10 mouse cellular contexts compared by ENCODE assay signal in the genomic region with DNA sequence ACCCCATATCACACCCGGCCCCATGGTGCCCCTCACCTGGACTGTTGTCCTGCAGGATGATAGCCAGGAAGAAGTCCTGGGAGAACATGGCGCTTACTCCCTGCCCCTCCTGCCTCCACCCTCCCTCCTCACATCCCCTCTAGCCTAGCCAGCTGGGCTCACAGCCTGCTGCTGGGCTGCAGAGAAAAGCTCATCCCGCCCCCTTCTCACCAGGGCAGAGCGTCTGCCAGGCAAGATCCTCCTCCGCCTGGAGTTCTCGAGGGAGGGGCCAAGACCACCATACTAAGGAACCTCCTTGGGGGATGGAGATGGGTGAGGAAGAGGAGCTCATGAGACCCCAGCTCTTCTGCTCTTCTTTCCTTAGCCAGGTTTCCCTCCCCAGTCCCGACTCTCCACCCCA. TPM values are rescaled to one million over a fixed set of nuclear protein-coding genes. Genes with fewer than 3 reads are reported as not detected.
DNase-seq lines count a peak whose midpoint lies in the region; ATAC-seq and TF ChIP-seq lines count a peak whose summit lies in the region.
"Had no signal": no experiment of that assay in that cellular context is flagged by ENCODE, and none has a peak within 500 bp of the region (broad histone marks: within the 10 kb centered on the region; RNA-seq: fewer than 3 reads in every experiment).

No protein-coding gene starts in this region.

- no peak for DNase-seq in lung, postnatal 0 days (ENCODE audit: low spot score)
- no peak for DNase-seq in lung, adult 2 months
- DNase-seq in midbrain, embryonic 10.5 days (ENCODE audit: low spot score) = peak; percentile 23
- no peak for DNase-seq in stomach, postnatal 0 days (ENCODE audit: low spot score)
- DNase-seq in yolk sac, embryonic 10.5 days (ENCODE audit: low spot score) = no peak
- no peak for DNase-seq in ovary, postnatal 14 days (ENCODE audit: low spot score)
- DNase-seq in thymus, adult 18-20 months = no peak

- H3K36me3 ChIP-seq in lung, postnatal 0 days (ENCODE audit: insufficient read depth, low read length) = peaks cover 8% of the 10 kb centered on the region; the same call in 1 of the 2 replicates
- peaks cover 49% of the 10 kb centered on the region for H3K36me3 ChIP-seq in forebrain, embryonic 15.5 days
- H3K36me3 ChIP-seq in midbrain, embryonic 10.5 days = peaks cover 59% of the 10 kb centered on the region
- H3K36me3 ChIP-seq in stomach, postnatal 0 days (ENCODE audit: control insufficient read depth, insufficient read depth, low read length) = no peaks in the 10 kb centered on the region

- no peak for TF ChIP-seq POLR2A in lung, adult 2 months (IDR thresholded peaks at IDR 0.05; ENCODE audit: borderline replicate concordance, extremely low read depth, low read depth, low read length)

- H3K4me3 ChIP-seq in lung, postnatal 0 days (ENCODE audit: low read depth, low read length) = no peak overlapping the region
- H3K4me3 ChIP-seq in lung, adult 2 months (replicated peaks; ENCODE audit: extremely low read depth, low read depth, low read length) = no peak overlapping the region
- peak overlapping the region; percentile 30 for H3K4me3 ChIP-seq in forebrain, embryonic 15.5 days
- H3K4me3 ChIP-seq in midbrain, embryonic 10.5 days = peak overlapping the region; percentile 40
- no peak overlapping the region for H3K4me3 ChIP-seq in stomach, postnatal 0 days (ENCODE audit: low read depth, low read length)
- H3K4me3 ChIP-seq: heart, embryonic 13.5 days; megakaryocyte, embryonic 14.5 days had no signal

- 39% methylated on average over 7 of the region's 7 CpGs for WGBS in lung, postnatal 0 days
- 53% methylated on average over 7 of the region's 7 CpGs for WGBS in lung, adult 2 months
- WGBS in forebrain, embryonic 15.5 days = 11% methylated on average over 7 of the region's 7 CpGs
- 8% methylated on average over 7 of the region's 7 CpGs for WGBS in midbrain, embryonic 10.5 days
- 24% methylated on average over 7 of the region's 7 CpGs for WGBS in stomach, postnatal 0 days

- H3K9ac ChIP-seq in lung, postnatal 0 days (replicated peaks; ENCODE audit: low read depth) = no peak overlapping the region
- peak overlapping the region; percentile 34 for H3K9ac ChIP-seq in forebrain, embryonic 15.5 days (replicated peaks)
- no peak overlapping the region for H3K9ac ChIP-seq in stomach, postnatal 0 days (ENCODE audit: low read length)
- H3K9ac ChIP-seq: heart, embryonic 13.5 days had no signal

- H3K9me3 ChIP-seq in lung, postnatal 0 days (ENCODE audit: low read length) = no peaks in the 10 kb centered on the region
- no peaks in the 10 kb centered on the region for H3K9me3 ChIP-seq in forebrain, embryonic 15.5 days
- H3K9me3 ChIP-seq in midbrain, embryonic 10.5 days (replicated peaks) = no peaks in the 10 kb centered on the region
- H3K9me3 ChIP-seq in stomach, postnatal 0 days (ENCODE audit: control insufficient read depth, low read length) = no peaks in the 10 kb centered on the region
- H3K9me3 ChIP-seq: heart, embryonic 13.5 days; megakaryocyte, embryonic 14.5 days had no signal

- TF ChIP-seq CTCF in lung, postnatal 0 days (IDR thresholded peaks at IDR 0.05) = no peak
- no peak for TF ChIP-seq CTCF in lung, adult 2 months (IDR thresholded peaks at IDR 0.05; ENCODE audit: insufficient read depth, low read length)
- TF ChIP-seq CTCF in stomach, postnatal 0 days (IDR thresholded peaks at IDR 0.05; ENCODE audit: low read depth) = no peak

- no peaks in the 10 kb centered on the region for H3K4me1 ChIP-seq in lung, postnatal 0 days (ENCODE audit: insufficient read depth, low read depth, low read length)
- peaks cover 7% of the 10 kb centered on the region for H3K4me1 ChIP-seq in lung, adult 2 months (ENCODE audit: control insufficient read depth, insufficient read depth, low read length)
- peaks cover 38% of the 10 kb centered on the region for H3K4me1 ChIP-seq in forebrain, embryonic 15.5 days
- H3K4me1 ChIP-seq in midbrain, embryonic 10.5 days = peaks cover 32% of the 10 kb centered on the region
- H3K4me1 ChIP-seq in stomach, postnatal 0 days (replicated peaks; ENCODE audit: control insufficient read depth, insufficient read depth) = no peaks in the 10 kb centered on the region

- TF ChIP-seq EP300 in lung, postnatal 0 days (IDR thresholded peaks at IDR 0.05) = no peak
- no peak for TF ChIP-seq EP300 in stomach, postnatal 0 days (optimal IDR thresholded peaks at IDR 0.05)

- H3K27ac ChIP-seq in lung, postnatal 0 days (ENCODE audit: low read length) = no peak overlapping the region
- peak overlapping the region; percentile 83 for H3K27ac ChIP-seq in forebrain, embryonic 15.5 days (replicated peaks)
- peak overlapping the region; percentile 77 for H3K27ac ChIP-seq in midbrain, embryonic 10.5 days (replicated peaks)
- H3K27ac ChIP-seq in stomach, postnatal 0 days (replicated peaks) = no peak overlapping the region
- H3K27ac ChIP-seq: heart, embryonic 13.5 days had no signal

- ATAC-seq in lung, postnatal 0 days = peak; percentile 10; the same call in 1 of the 2 replicates
- ATAC-seq in forebrain, embryonic 15.5 days (replicated peaks) = peak; percentile 65
- peak; percentile 38; the same call in 1 of the 2 replicates for ATAC-seq in stomach, postnatal 0 days (ENCODE audit: low FRiP score, low TSS enrichment)

- no peak overlapping the region for H3K4me2 ChIP-seq in lung, postnatal 0 days (replicated peaks; ENCODE audit: low read depth, low read length)
- H3K4me2 ChIP-seq in forebrain, embryonic 15.5 days (replicated peaks) = peak overlapping the region; percentile 45
- no peak overlapping the region for H3K4me2 ChIP-seq in stomach, postnatal 0 days (replicated peaks; ENCODE audit: low read depth)
- H3K4me2 ChIP-seq: heart, embryonic 13.5 days had no signal

- H3K27me3 ChIP-seq in lung, postnatal 0 days (replicated peaks; ENCODE audit: insufficient read depth, low read length) = no peaks in the 10 kb centered on the region
- H3K27me3 ChIP-seq in forebrain, embryonic 15.5 days = no peaks in the 10 kb centered on the region
- no peaks in the 10 kb centered on the region for H3K27me3 ChIP-seq in midbrain, embryonic 10.5 days (ENCODE audit: low read depth, poor library complexity, severe bottlenecking)
- H3K27me3 ChIP-seq in stomach, postnatal 0 days (ENCODE audit: control insufficient read depth, insufficient read depth, low read length) = no peaks in the 10 kb centered on the region
- H3K27me3 ChIP-seq: heart, embryonic 13.5 days had no signal

RNA-seq across cellular contexts. Expression of gene Apbb1, which starts 12.9 kb away (rescaled TPM):
- 71.2 and 77.6 TPM in 2 replicates for polyA plus RNA-seq in lung, postnatal 0 days (2015; fragmentation: Nextera tagmentation; extraction: Ambion mirVana)
- 185 and 193 TPM in 2 replicates for polyA plus RNA-seq in lung, adult 2 months (2012; rRNA removed)
- 249 and 255 TPM in 2 replicates for polyA plus RNA-seq in forebrain, embryonic 15.5 days (2015; fragmentation: Nextera tagmentation; extraction: Ambion mirVana)
- 112 and 134 TPM in 2 replicates for polyA plus RNA-seq in midbrain, embryonic 10.5 days (2016; fragmentation: Nextera tagmentation; extraction: Ambion mirVana)
- 16.6 and 18.5 TPM in 2 replicates for polyA plus RNA-seq in stomach, postnatal 0 days (2015; fragmentation: Nextera tagmentation; extraction: Ambion mirVana)

RNA-seq across cellular contexts. Expression of gene Smpd1, which starts 14.4 kb away (rescaled TPM):
- 57.1 and 57.5 TPM in 2 replicates for polyA plus RNA-seq in lung, postnatal 0 days (2015; fragmentation: Nextera tagmentation; extraction: Ambion mirVana)
- polyA plus RNA-seq in lung, adult 2 months (2012; rRNA removed) = 80.7 and 90.0 TPM in 2 replicates
- 65.5 and 69.8 TPM in 2 replicates for polyA plus RNA-seq in forebrain, embryonic 15.5 days (2015; fragmentation: Nextera tagmentation; extraction: Ambion mirVana)
- 34.2 and 41.7 TPM in 2 replicates for polyA plus RNA-seq in midbrain, embryonic 10.5 days (2016; fragmentation: Nextera tagmentation; extraction: Ambion mirVana)
- polyA plus RNA-seq in stomach, postnatal 0 days (2015; fragmentation: Nextera tagmentation; extraction: Ambion mirVana) = 79.7 and 91.0 TPM in 2 replicates

RNA-seq across cellular contexts. Expression of gene Hpx, which starts 31.4 kb away (rescaled TPM):
- 1.7 and 2.0 TPM in 2 replicates for polyA plus RNA-seq in lung, postnatal 0 days (2015; fragmentation: Nextera tagmentation; extraction: Ambion mirVana)
- 2.6 and 3.8 TPM in 2 replicates for polyA plus RNA-seq in lung, adult 2 months (2012; rRNA removed)
- 0.11 and 0.24 TPM in 2 replicates for polyA plus RNA-seq in forebrain, embryonic 15.5 days (2015; fragmentation: Nextera tagmentation; extraction: Ambion mirVana)
- 0.07 and 0.17 TPM in 2 replicates for polyA plus RNA-seq in midbrain, embryonic 10.5 days (2016; fragmentation: Nextera tagmentation; extraction: Ambion mirVana)
- 2.7 and 5.4 TPM in 2 replicates for polyA plus RNA-seq in stomach, postnatal 0 days (2015; fragmentation: Nextera tagmentation; extraction: Ambion mirVana)

Comparison
In these comparisons a context has a peak if more than half of its experiments do, and no peak if none do; other contexts are left out.
1. ATAC-seq: peak in every context shown above with its lines; median percentile 65 in forebrain, embryonic 15.5 days; 38 in stomach, postnatal 0 days; 10 in lung, postnatal 0 days.
2. H3K27ac ChIP-seq: peak in forebrain, embryonic 15.5 days (single experiment) and midbrain, embryonic 10.5 days (single experiment); none in lung, postnatal 0 days (single experiment) and stomach, postnatal 0 days (single experiment).
3. H3K4me3 ChIP-seq: peak in forebrain, embryonic 15.5 days (single experiment) and midbrain, embryonic 10.5 days (single experiment); none in lung, postnatal 0 days (single experiment), lung, adult 2 months (single experiment) and stomach, postnatal 0 days (single experiment).